Mouse (Mus musculus) heart, adult 2 months (tissue): ENCODE measurements at regions not wholly inside any gene's neighbourhood (a gene's known extent, or its start where the extent isn't known, plus 50 kb on each side); places are given as distances from the start of the nearest gene placed in this dataset.

Experiments used
- CTCF ChIP-seq: fragments of 200-600 bp; IDR thresholded peaks from 2 replicates; pipeline ENCODE4 v1.8.1; 2022; ENCODE audit warnings: antibody characterized with exemption, mild to moderate bottlenecking, moderate library complexity
- EP300 ChIP-seq: fragments of 200-500 bp; IDR thresholded peaks from 2 replicates; pipeline ENCODE4 v1.6.1; 2011; ENCODE audit warnings: low read depth, low read length, control low read depth; ENCODE audit not compliant: insufficient read depth
- POLR2A ChIP-seq: fragments of 200-500 bp; IDR thresholded peaks from 2 replicates; pipeline ENCODE4 v1.6.1; 2011; ENCODE audit warnings: mild to moderate bottlenecking, low read depth, low read length, control low read depth; ENCODE audit not compliant: insufficient read depth

DNA sequence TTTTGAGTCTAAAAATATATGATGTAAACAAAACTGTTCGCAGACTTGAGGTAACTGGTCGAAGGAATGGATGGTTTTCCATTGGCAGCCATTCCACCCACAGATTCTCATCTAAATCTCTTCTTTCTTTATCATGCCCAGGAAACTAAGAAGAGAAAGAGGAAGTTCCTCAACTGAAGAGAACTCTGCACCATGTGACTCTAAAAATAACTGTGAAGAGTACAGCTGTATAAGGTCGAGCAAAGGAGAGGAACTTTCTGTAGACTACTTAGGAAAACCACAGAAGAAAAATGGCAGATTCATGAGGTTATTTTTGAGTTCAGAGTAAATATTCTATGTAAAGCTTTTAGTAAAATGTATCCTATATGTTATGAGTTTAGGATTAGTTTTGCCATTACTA is 390.9 kb upstream of the Gm9747 start:
- TF ChIP-seq CTCF (no peak), POLR2A (no peak), EP300 (no peak)
